Mouse (Mus musculus): ENCODE measurements at regions not wholly inside any gene's neighbourhood (a gene's known extent, or its start where the extent isn't known, plus 50 kb on each side); places are given as distances from the start of the nearest gene placed in this dataset.
"Not testable (repeated sequence)": the region's sequence is repeated elsewhere in the genome, so short reads cannot be mapped to it uniquely, and the experiment has no call there.

DNA sequence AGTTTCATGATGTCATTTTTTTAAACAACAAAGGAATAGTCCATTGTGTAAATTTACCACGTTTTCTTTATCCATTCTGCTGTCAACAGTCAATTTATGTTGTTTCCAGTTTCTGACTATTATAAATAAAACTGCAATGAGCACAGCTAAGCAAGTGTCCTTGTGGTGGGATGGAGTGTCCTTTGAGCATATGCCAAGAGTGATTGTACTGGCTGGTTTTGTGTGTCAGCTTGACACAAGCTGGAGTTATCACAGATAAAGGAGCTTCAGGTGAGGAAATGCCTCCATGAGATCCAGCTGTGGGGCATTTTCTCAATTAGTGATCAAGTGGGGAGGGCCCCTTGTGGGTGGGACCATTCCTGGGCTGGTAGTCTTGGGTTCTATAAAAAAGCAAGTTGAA is 130.1 kb upstream of the Tsc22d2 start:
- TF ChIP-seq CHD2 (IDR thresholded peaks at IDR 0.05; ENCODE audit: low read length); HCFC1 (IDR thresholded peaks at IDR 0.05; ENCODE audit: low read depth, low read length); POLR2A (IDR thresholded peaks at IDR 0.05; ENCODE audit: control insufficient read depth in 1 of 2, insufficient read depth in 1 of 2, low read depth in 1 of 2, low read length in 2 of 2, poor library complexity in 1 of 2); CTCF (IDR thresholded peaks at IDR 0.05 in 2 of 3, conservative IDR thresholded peaks at IDR 0.05 in 1 of 3; ENCODE audit: control insufficient read depth in 1 of 3, insufficient read depth in 1 of 3, low read depth in 2 of 3, low read length in 3 of 3, poor library complexity in 1 of 3, severe bottlenecking in 1 of 3): not testable (repeated sequence)

All from MEL (cell line).